Mouse (Mus musculus) MN1 (cell line): ENCODE data around the gene Olfr1253.

Source experiments
- DNase-seq: peaks from one replicate; pipeline ENCODE4 v3.0.0-alpha.2; 2016; ENCODE audit warnings: low spot score

The Olfr1253 gene

DNA sequence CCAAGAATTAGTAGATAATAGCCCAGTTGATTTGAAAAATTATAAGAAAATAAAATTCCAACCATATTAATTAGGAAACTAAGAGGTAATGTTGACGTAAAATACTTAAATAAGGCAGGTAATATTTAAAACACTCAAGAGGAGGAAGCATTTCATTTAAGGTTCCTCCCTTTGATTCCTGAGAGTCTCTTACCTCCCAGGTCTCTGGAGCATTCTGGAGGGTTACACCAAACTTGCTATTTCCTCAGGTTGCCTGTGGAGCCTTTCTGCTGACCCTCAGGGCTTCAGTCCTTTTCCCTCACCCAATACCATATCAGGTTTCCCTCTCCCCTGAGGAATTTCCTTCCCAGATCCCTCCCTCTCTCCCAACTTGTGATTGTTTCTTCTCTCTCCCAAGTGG is at the start of gene Olfr1253:
Gene Olfr1253, minus strand, starts transcription at position 101 of the 400 bp plus-strand sequence.
- no peak for DNase-seq

- DNase-seq, result no peak
These were observed 42.7 kb upstream of the Olfr1253 start for GRCm38 (mm10) chr2:89799583-89799982.

DNA sequence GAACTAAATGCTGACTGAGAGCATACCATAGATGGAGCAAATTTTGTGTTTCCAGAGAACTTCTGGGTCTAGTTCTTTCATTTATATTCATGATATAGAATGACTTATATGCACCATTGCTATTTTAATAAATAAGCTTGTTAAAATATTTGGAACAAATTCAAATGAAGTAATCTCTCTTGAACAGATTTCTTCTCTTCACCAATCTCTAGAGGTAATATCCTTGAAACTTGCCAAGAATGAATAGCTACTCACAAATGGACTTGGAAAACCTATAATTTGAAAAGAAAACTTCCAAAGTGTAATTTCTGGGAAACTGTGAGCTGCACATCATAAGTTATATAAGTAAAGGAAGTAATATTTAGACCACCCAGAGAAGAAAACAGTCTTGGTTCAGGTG is 36.6 kb upstream of the Olfr1253 start, which contains the start of gene Olfr1254:
Gene Olfr1254, minus strand, starts transcription at position 101 of the 400 bp plus-strand sequence.
- DNase-seq, result no peak

DNA sequence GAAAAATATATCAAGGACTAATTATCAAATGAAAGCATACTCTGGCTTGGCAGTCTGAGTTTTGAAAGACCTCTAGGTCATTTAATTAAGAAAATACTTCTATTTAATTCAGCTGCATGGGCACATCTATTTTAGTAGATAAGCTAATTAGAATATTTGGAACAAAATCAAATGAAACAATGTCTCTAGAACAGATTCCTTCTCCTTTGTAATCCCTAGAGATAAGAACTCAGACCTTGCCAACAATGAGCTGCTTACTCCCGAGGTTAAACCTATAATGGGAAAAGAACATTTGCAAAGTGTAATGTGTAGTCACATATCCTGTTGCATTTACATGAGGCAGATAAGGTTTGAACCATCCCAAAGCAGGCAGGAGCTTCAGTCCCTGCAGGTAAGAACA is 32.0 kb downstream of the Olfr1253 start, which contains the start of gene Olfr1252:
Gene Olfr1252, minus strand, starts transcription at position 101 of the 400 bp plus-strand sequence.
- DNase-seq, result no peak
